Mouse (Mus musculus) thymus, postnatal 36 days (tissue): ENCODE measurements around the gene Commd6.

Experiments
- DNase-seq, 2 experiments: peaks; one replicate each; pipeline ENCODE4 v3.0.0; 2022; ENCODE audit warnings: mixed read lengths in 2 of 2

The Commd6 gene

GRCm38 (mm10) chr14:101640153-101640843 lies at the start of gene Commd6:
Commd6 (minus strand) TSS chr14:101640686.
- peak; percentile 85 to 90 for DNase-seq

- DNase-seq = no peak
Observed at GRCm38 (mm10) chr14:101688406-101688805, 47.9 kb upstream of the Commd6 start.

DNA sequence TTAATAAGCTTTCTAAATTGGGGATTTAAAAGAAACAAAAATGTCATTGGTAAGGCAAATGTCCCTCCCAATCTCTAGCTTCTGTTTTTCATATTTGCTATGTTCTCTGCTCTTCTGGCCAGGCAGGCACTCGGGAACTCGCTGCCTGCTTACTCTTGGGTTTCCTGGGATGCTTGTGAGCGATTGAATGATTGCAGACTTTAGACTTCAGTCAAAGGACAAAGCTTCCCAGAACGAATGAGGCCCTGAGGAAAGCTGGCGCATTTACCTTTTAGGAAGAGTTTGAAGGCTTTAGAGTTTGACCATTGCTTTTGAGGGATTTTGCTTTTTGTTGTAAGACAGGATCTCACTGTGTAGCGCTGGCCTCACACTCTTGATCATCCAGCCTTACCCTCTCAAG lies 47.2 kb upstream of the Commd6 start:
- DNase-seq = no peak

DNA sequence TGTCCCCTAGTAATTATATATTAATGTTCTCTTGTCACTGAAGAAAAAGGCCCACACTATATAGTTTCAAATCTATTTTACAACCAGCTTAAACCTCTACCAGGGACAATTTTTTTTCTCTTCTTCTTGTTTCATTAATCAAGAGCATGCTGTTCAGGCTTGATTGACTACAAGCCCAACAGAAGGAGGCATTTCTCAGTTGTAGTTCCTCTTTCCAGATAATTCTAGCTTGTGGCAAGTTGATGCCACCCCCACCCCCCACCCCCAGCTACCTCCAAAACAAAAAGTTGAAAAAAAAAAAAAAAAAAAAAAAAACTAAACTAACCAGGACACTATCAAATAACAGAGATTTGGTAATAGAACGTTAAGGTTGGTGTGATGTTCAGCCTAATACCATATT lies 31.7 kb upstream of the Commd6 start:
- no peak for DNase-seq

DNA sequence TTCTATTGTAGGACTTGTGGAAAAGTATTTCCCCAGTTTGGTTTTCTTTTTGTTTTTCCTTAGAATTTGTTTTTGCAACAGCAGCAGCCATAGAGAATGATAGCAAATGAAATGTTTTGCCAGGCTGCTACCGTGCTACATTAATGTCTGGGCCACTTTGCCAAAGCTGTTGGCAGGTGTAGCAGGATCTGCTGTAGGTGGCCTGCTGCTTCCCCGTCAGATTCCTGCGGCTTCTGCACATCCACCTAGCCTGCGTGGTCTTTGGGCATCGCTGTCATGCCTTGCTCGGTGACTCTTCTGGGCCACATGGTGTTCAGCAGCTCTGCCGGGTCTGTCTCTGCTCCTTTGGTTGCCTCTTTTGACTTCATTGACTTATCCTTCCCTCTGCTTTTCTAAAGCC lies 28.1 kb upstream of the Commd6 start:
- no peak for DNase-seq

DNA sequence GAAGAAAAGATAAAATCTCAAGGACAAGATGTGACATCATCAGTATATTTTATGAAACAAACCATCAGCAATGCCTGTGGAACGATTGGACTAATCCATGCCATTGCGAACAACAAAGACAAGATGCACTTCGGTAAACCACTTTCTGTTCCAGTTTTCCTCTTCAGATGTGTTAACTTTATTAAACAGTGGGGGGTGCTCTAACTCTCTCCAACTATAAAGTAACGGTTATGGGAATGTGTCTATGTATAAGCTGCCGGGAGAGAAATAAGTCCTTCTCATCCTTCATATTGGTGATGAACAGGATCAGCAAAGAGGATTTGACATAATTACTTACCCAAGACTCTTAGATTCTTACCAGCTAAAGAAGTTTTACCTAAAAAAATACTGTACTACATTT lies 26.1 kb upstream of the Commd6 start:
- no peak for DNase-seq

DNA sequence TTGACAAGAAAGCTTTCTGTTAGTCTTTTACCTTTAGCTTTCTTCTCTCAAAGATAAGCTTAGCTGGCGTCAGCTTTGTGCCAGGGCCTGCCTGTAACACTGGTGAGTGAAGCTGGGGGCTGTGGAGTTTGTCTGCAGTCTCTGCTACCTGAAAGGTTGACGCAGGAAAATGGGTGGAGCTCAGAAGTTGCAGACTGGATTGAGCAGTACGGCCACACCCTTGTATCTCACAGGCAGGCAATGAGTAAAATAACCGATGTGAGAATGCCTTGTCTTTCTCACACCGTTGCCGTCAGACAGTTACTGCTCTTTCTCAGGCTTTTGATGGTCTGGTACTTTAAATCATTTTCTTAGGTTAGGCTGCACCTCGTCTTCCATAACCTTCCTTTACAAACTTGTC lies 25.6 kb upstream of the Commd6 start:
- DNase-seq = no peak

GRCm38 (mm10) chr14:101664274-101664673 lies 23.8 kb upstream of the Commd6 start:
- DNase-seq = no peak

DNA sequence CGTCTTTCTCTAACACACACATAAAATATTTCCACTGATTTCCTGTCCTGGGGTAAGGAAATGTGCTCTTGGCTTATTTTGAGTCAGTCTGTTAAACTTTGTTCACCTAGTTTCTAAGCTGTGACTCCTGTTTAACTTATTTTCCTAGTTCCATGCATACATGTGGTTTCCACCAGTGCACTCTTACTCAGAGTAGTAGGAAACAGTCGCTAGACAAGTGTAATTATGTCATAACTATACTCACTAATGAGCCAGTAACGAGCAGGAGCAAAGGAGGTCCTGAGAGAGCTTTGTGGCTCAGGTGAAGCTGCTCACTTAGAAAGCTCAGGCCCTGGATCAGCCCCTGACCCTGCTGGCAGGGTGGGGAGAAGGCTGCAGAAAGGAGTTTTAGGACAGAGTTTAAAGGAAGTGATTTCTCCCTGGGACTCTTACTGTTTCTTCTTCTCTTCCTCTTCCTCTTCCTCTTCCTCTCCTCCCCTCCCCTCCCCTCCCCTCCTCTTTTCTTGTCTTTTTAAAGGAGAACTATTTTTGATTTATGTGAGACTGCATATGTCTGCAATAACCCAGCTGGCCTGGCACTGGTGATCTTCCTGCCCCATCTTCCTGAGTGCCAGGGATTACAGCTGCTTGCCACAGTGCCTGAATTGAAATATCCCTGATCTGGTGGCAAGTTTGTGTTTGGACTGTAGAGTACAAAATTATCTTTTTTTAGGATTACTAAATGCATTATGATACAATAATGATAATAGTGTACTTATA lies 21.3 kb upstream of the Commd6 start:
- no peak for DNase-seq

GRCm38 (mm10) chr14:101656307-101656706 lies 15.8 kb upstream of the Commd6 start:
- no peak for DNase-seq

DNA sequence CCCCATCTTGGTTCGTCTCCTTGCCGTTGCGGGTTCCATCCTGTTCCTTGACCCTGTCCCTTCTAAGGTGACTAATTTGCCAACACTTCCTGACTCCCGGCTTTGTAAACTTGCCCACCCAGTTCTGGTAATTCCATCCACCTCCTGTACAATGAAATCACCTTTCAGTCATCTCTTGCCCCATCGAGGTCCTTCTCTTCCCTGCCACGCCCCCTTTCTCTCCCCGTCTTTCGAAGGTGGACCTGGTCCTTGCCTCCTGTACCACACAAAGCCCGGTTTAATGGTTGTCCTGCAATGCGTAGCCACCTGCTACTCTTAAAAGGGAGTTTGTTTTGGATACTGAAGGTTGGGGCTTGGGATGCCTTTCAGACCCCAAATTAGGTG lies 14.0 kb upstream of the Commd6 start:
- peak in 1 of 2 experiments; percentile 21 for DNase-seq

DNA sequence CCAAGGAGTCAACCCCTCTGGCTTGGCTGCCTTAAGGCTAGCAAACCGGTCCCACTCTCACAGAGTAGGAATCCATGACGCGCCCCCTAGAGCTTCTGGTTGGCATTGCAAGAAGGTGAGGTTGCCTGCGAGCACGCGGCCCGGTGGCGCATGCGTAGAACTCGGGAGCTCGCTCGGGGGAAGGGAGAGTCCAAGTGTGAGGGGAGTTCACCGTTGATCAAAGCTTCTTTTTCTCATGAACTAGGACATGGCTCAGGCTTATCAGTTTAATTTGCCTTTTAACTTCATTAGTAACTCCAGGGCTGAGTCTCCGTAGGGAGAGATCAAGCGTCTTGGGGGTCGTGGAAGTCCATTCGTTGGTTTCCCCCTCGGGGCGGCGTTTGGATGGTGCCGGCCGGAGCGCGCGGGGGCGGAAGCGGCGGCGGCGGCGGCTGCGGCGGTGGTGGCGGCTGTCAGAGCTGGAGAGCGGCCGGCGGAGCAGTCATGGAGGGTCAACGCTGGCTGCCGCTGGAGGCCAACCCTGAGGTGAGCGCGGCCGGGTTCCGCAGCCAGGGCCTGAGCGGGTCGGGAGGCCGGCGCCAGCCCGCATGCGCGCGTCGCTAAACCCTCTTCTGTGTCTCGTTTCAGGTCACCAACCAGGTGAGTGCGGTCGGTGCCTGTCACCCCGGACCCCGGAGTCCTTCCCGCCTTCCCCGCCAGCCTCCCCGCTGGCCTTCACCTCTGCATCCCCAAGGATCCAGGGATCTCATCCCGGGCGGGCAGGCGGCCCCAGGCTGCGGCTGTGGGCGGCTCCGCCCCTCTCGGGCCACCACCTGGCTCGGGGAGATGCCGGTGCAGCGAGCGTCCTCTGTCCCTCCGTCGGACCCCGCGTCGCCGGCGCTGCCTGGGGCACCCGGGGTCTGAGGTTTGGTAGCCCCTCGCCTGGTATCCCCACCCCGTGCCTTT lies 13.4 kb upstream of the Commd6 start, which contains the start of gene Uchl3:
TSS of gene Uchl3 (plus strand) at position 387 of the 945 bp plus-strand sequence.
- DNase-seq = peak; percentile 92 to 97

DNA sequence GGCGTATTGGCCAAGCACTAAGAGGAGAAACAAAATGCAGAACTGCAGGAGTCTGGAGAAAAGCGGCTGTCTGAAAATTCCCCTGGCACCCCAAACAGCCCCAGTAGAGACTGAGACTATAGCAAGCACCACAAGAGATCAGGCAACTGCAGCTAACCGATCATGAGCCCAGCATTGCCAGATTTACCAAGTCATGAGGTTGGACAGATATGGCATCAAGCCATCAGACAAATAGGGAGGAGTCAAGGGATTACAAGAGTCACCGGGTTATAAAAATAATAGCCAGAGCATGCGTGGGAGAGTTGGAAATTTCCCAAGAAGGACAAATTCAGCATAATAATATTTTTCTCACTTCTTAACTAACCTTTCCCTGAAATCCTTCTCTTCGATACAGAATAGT lies 12.1 kb upstream of the Commd6 start:
- DNase-seq = no peak

GRCm38 (mm10) chr14:101650551-101650950 lies 10.1 kb upstream of the Commd6 start:
- no peak for DNase-seq

- DNase-seq = no peak
Observed at GRCm38 (mm10) chr14:101644948-101645347, 4.5 kb upstream of the Commd6 start.

DNA sequence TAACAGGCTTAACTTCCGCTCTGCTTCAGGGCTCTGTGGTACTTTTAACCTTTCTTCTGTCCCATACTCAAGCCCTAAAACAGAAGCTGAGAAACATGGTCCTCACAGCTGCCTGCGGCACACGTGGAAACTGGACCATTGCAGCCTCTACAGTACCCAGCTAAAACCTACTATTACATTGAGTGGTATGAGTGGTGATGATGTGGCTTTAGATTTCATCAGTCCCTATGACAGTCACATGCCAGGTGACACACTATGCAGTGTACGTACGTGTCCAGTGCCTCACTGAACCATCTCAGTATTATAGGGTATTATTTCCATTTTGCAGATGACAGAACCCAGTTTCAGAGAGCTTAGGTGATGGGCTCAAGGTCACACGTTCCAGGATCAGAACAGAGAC lies 3.1 kb downstream of the Commd6 start:
- no peak for DNase-seq

- DNase-seq = no peak
Observed at GRCm38 (mm10) chr14:101635765-101636164, 4.7 kb downstream of the Commd6 start.

GRCm38 (mm10) chr14:101630548-101630947 lies 9.9 kb downstream of the Commd6 start:
- no peak for DNase-seq

DNA sequence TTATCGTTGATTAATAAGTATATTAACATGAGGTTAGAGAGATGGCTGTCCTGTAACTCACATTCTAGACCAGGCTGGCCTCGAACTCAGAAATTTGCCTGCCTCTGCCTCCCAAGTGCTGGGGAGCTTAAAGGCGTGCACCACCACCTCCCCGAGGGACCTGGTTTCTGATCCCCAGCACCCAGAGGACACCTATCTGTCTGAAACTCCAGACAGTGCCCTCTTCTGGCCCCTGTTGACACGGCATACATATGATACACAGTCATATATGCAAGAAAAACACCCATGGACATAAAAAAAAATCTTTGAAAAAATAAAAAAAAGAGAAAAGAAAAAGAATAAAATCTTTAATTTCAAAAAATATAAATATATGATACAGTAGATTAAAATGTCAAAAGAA lies 22.8 kb downstream of the Commd6 start:
- DNase-seq = no peak

GRCm38 (mm10) chr14:101616178-101616577 lies 24.3 kb downstream of the Commd6 start:
- DNase-seq = no peak

- DNase-seq = no peak
Observed at GRCm38 (mm10) chr14:101613206-101613605, 27.3 kb downstream of the Commd6 start.

DNA sequence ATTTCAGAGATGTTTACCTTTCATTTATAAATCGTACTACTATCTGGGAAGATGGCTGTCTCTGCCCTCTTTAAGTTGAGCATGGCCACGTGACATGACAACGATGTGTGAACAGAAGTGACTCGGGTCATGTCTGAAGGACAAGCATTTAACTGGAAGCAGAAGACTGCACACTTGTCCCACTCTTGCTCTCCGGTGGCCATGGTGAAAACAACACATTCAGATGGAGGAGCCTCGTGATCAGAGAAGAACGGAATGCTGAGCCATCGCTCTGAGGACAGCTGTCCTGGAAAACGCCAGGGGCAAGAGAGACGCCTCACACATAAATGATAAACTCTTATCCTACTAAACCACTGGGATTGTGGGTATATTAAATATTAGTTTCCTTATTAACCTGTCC lies 29.8 kb downstream of the Commd6 start:
- no peak for DNase-seq
